Mouse (Mus musculus) heart, postnatal 0 days (tissue): ENCODE measurements around the gene Slc29a1.

Experiments used
- CTCF ChIP-seq: IDR thresholded peaks from 2 replicates; pipeline ENCODE4 v1.5.1; 2016; ENCODE audit warnings: antibody characterized with exemption, control low read depth, low read depth
- EP300 ChIP-seq: IDR thresholded peaks from 2 replicates; pipeline ENCODE4 v1.6.1; 2016; ENCODE audit warnings: antibody characterized with exemption, low read depth

GRCm38 (mm10) chr17:45628160-45628559 lies 28.8 kb upstream of the Slc29a1 start:
- TF ChIP-seq CTCF (no peak), EP300 (no peak)
